Mouse (Mus musculus): ENCODE measurements around the gene Fam178b.

DNA sequence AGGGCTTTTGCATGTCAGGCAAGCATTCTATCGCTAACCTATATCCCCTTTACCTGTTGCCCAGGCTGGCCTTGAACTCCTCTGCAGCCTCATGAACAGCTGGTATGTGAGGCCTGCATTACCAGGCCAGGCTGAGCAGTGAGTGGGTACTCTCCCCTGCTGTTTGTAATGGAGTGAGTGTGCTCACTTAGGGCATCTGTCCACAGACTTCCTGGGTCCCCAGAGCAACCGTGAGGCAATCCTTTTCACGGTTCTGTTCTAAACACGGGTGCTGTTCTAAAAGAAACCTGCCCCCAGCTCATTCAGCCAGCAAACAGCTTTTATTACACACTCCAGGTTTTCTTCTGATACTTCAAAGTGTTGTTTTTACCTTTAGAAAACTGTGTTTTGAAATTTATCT, 144.3 kb downstream of the Fam178b start:
- TF ChIP-seq CTCF (IDR thresholded peaks at IDR 0.05; ENCODE audit: low read depth) (no peak), EP300 (optimal IDR thresholded peaks at IDR 0.05) (no peak)
